8 mouse cellular contexts compared by ENCODE assay signal in genomic region chr1:78724458-78725190, GRCm38 (mm10).
DNase-seq lines count a peak whose midpoint lies in the region; ATAC-seq and TF ChIP-seq lines count a peak whose summit lies in the region.

No protein-coding gene starts in this region.

- H3K4me1 ChIP-seq in G1E (ENCODE audit: insufficient read depth, low read depth, low read length): no peaks in the 10 kb centered on the region
- H3K4me1 ChIP-seq in forebrain, embryonic 14.5 days (ENCODE audit: control insufficient read depth, insufficient read depth, low read length): no peaks in the 10 kb centered on the region
- no peaks in the 10 kb centered on the region for H3K4me1 ChIP-seq in hindbrain, embryonic 11.5 days (replicated peaks; ENCODE audit: control insufficient read depth, insufficient read depth, low read length)

- no peaks in the 10 kb centered on the region for H3K9me3 ChIP-seq in G1E (replicated peaks)
- no peaks in the 10 kb centered on the region for H3K9me3 ChIP-seq in forebrain, embryonic 14.5 days (replicated peaks; ENCODE audit: control insufficient read depth, low read length)
- H3K9me3 ChIP-seq in hindbrain, embryonic 11.5 days (ENCODE audit: control insufficient read depth, low read length): no peaks in the 10 kb centered on the region

- H3K27me3 ChIP-seq in G1E (ENCODE audit: insufficient read depth, low read length): peaks cover 15% of the 10 kb centered on the region
- no peaks in the 10 kb centered on the region for H3K27me3 ChIP-seq in forebrain, embryonic 14.5 days (replicated peaks; ENCODE audit: control insufficient read depth, insufficient read depth, low read length)
- H3K27me3 ChIP-seq in hindbrain, embryonic 11.5 days (ENCODE audit: control insufficient read depth, insufficient read depth, low read length): no peaks in the 10 kb centered on the region

- peak; percentile 74 for DNase-seq in G1E (ENCODE audit: low spot score)
- peak; percentile 39 for DNase-seq in c-Kit-positive CD71-positive TER-119-positive erythroid progenitor cells, embryonic 14.5 days (ENCODE audit: low spot score)
- peak; percentile 91 for DNase-seq in forebrain, embryonic 14.5 days (ENCODE audit: low spot score)
- peak; percentile 88 for DNase-seq in hindbrain, embryonic 11.5 days (ENCODE audit: low spot score)
- DNase-seq in layer of hippocampus, adult 9-10 months (ENCODE audit: low spot score): peak; percentile 55
- DNase-seq in lung, postnatal 25 days (ENCODE audit: low spot score): peak; percentile 73
- DNase-seq in retina, embryonic 14.5 days (ENCODE audit: low spot score): peak; percentile 93
- peak; percentile 80 for DNase-seq in thymus, postnatal 4 days

- peak; percentile 46; the same call in 1 of the 2 replicates for ATAC-seq in G1E (ENCODE audit: extremely low read depth, insufficient number of reproducible peaks, low FRiP score, poor library complexity, severe bottlenecking)
- peak; percentile 92 for ATAC-seq in forebrain, embryonic 14.5 days
- peak; percentile 79 for ATAC-seq in hindbrain, embryonic 11.5 days (ENCODE audit: low FRiP score)

- H3K36me3 ChIP-seq in G1E (replicated peaks): no peaks in the 10 kb centered on the region
- no peaks in the 10 kb centered on the region for H3K36me3 ChIP-seq in forebrain, embryonic 14.5 days (ENCODE audit: control insufficient read depth, insufficient read depth, low read length)
- H3K36me3 ChIP-seq in hindbrain, embryonic 11.5 days (ENCODE audit: control insufficient read depth, insufficient read depth, low read length): no peaks in the 10 kb centered on the region

- WGBS in forebrain, embryonic 14.5 days: 19% methylated on average over 17 of the region's 17 CpGs
- 20% methylated on average over 17 of the region's 17 CpGs for WGBS in hindbrain, embryonic 11.5 days

- H3K9ac ChIP-seq in forebrain, embryonic 14.5 days (ENCODE audit: low read length): no peak overlapping the region
- H3K9ac ChIP-seq in hindbrain, embryonic 11.5 days (ENCODE audit: low read depth, low read length): no peak overlapping the region

- H3K4me2 ChIP-seq in forebrain, embryonic 14.5 days (ENCODE audit: low read length): no peak overlapping the region
- no peak overlapping the region for H3K4me2 ChIP-seq in hindbrain, embryonic 11.5 days (replicated peaks; ENCODE audit: low read depth, low read length)

- peak; percentile 77 for TF ChIP-seq CTCF in G1E (IDR thresholded peaks at IDR 0.05; ENCODE audit: low read depth, low read length)

- no peak overlapping the region for H3K4me3 ChIP-seq in G1E (ENCODE audit: low read depth, low read length)
- no peak overlapping the region for H3K4me3 ChIP-seq in forebrain, embryonic 14.5 days (ENCODE audit: low read depth, low read length)
- no peak overlapping the region for H3K4me3 ChIP-seq in hindbrain, embryonic 11.5 days (ENCODE audit: low read depth, low read length)

- no peak overlapping the region for H3K27ac ChIP-seq in forebrain, embryonic 14.5 days (ENCODE audit: low read depth, low read length)
- no peak overlapping the region for H3K27ac ChIP-seq in hindbrain, embryonic 11.5 days (ENCODE audit: low read depth, low read length)

Comparison
In these comparisons a context has a peak if more than half of its experiments do, and no peak if none do; other contexts are left out.
1. DNase-seq: peak in every context shown above with its lines; median percentile 93 in retina, embryonic 14.5 days; 91 in forebrain, embryonic 14.5 days; 88 in hindbrain, embryonic 11.5 days; 80 in thymus, postnatal 4 days; 74 in G1E; 73 in lung, postnatal 25 days; 55 in layer of hippocampus, adult 9-10 months; 39 in c-Kit-positive CD71-positive TER-119-positive erythroid progenitor cells, embryonic 14.5 days.